Mouse (Mus musculus): ENCODE measurements around the gene Tnrc6c.

Gene Tnrc6c

GRCm38 (mm10) chr11:117728841-117729240, 74.8 kb downstream of the Tnrc6c start:
- in situ Hi-C loops (cut with MboI, MseI) = no loop called here

GRCm38 (mm10) chr11:117729341-117729740, 75.3 kb downstream of the Tnrc6c start:
- in situ Hi-C loops (cut with MboI, MseI) = no loop called here

- in situ Hi-C loops (cut with MboI, MseI) = no loop called here
These were observed 75.9 kb downstream of the Tnrc6c start for GRCm38 (mm10) chr11:117729798-117730489.

GRCm38 (mm10) chr11:117730490-117730838, 76.4 kb downstream of the Tnrc6c start:
- in situ Hi-C loops (cut with MboI, MseI) = no loop called here

- in situ Hi-C loops (cut with MboI, MseI) = no loop called here
These were observed 77.4 kb downstream of the Tnrc6c start for GRCm38 (mm10) chr11:117731470-117731869.

GRCm38 (mm10) chr11:117736037-117736689, 82.1 kb downstream of the Tnrc6c start:
- in situ Hi-C loops (cut with MboI, MseI) = no loop called here

GRCm38 (mm10) chr11:117738123-117738522, 84.0 kb downstream of the Tnrc6c start:
- in situ Hi-C loops (cut with MboI, MseI) = no loop called here

- in situ Hi-C loops (cut with MboI, MseI) = no loop called here
These were observed 87.0 kb downstream of the Tnrc6c start for GRCm38 (mm10) chr11:117741128-117741527.

- in situ Hi-C loops (cut with MboI, MseI) = no loop called here
These were observed 88.2 kb downstream of the Tnrc6c start for GRCm38 (mm10) chr11:117742243-117742642.

GRCm38 (mm10) chr11:117742715-117743114, 88.6 kb downstream of the Tnrc6c start:
- in situ Hi-C loops (cut with MboI, MseI) = no loop called here

GRCm38 (mm10) chr11:117743454-117744030, 89.5 kb downstream of the Tnrc6c start:
- in situ Hi-C loops (cut with MboI, MseI) = no loop called here

GRCm38 (mm10) chr11:117748628-117749027, 94.5 kb downstream of the Tnrc6c start:
- in situ Hi-C loops (cut with MboI, MseI) = no loop called here

GRCm38 (mm10) chr11:117749414-117749813, 95.3 kb downstream of the Tnrc6c start:
- in situ Hi-C loops (cut with MboI, MseI) = no loop called here

- in situ Hi-C loops (cut with MboI, MseI) = no loop called here
These were observed 97.5 kb downstream of the Tnrc6c start for GRCm38 (mm10) chr11:117751544-117751943.

- in situ Hi-C loops (cut with MboI, MseI) = no loop called here
These were observed 101.8 kb downstream of the Tnrc6c start for GRCm38 (mm10) chr11:117755891-117756290.

GRCm38 (mm10) chr11:117759267-117759666, 105.2 kb downstream of the Tnrc6c start:
- in situ Hi-C loops (cut with MboI, MseI) = no loop called here

- in situ Hi-C loops (cut with MboI, MseI) = no loop called here
These were observed 106.5 kb downstream of the Tnrc6c start for GRCm38 (mm10) chr11:117760374-117761119.

GRCm38 (mm10) chr11:117761801-117762200, 107.7 kb downstream of the Tnrc6c start:
- in situ Hi-C loops (cut with MboI, MseI) = no loop called here

- in situ Hi-C loops (cut with MboI, MseI) = no loop called here
These were observed 108.2 kb downstream of the Tnrc6c start for GRCm38 (mm10) chr11:117762246-117762645.

GRCm38 (mm10) chr11:117764319-117764718, 110.2 kb downstream of the Tnrc6c start:
- in situ Hi-C loops (cut with MboI, MseI) = no loop called here

- in situ Hi-C loops (cut with MboI, MseI) = no loop called here
These were observed 111.3 kb downstream of the Tnrc6c start for GRCm38 (mm10) chr11:117765361-117765760.

- in situ Hi-C loops (cut with MboI, MseI) = no loop called here
These were observed 112.2 kb downstream of the Tnrc6c start for GRCm38 (mm10) chr11:117766275-117766674.
